Mouse (Mus musculus) ZHBTc4 (cell line): ENCODE data around the gene Gmfg.
A peak's percentile ranks its signal among the peaks of the same experiment; 100 is the strongest.

Experiments
- DNase-seq: peaks from one replicate; pipeline ENCODE4 v3.0.0-alpha.2; 2011; ENCODE audit warnings: low read depth, low spot score

The Gmfg gene

GRCm38 (mm10) chr7:28482854-28483253 lies 45.6 kb downstream of the Gmfg start:
- no peak for DNase-seq

- DNase-seq: peak; percentile 73
These were observed 46.9 kb downstream of the Gmfg start for GRCm38 (mm10) chr7:28484192-28484591.

GRCm38 (mm10) chr7:28488030-28488491 lies 50.8 kb downstream of the Gmfg start:
- DNase-seq: peak; percentile 92

- DNase-seq: peak; percentile 96
These were observed 53.2 kb downstream of the Gmfg start for GRCm38 (mm10) chr7:28490410-28490809.

- peak; percentile 74 for DNase-seq
These were observed 53.7 kb downstream of the Gmfg start for GRCm38 (mm10) chr7:28490903-28491302.

- peak; percentile 95 for DNase-seq
These were observed 55.1 kb downstream of the Gmfg start for GRCm38 (mm10) chr7:28492310-28492709.

- DNase-seq: no peak
These were observed 58.2 kb downstream of the Gmfg start for GRCm38 (mm10) chr7:28495426-28495825.
